Mouse (Mus musculus) 3T3-L1 (cell line): ENCODE data around the gene Myo16.

Source experiments
- DNase-seq: peaks from one replicate; pipeline ENCODE4 v3.0.0-alpha.2; 2015; ENCODE audit warnings: low read depth, low spot score

Myo16 gene

DNA sequence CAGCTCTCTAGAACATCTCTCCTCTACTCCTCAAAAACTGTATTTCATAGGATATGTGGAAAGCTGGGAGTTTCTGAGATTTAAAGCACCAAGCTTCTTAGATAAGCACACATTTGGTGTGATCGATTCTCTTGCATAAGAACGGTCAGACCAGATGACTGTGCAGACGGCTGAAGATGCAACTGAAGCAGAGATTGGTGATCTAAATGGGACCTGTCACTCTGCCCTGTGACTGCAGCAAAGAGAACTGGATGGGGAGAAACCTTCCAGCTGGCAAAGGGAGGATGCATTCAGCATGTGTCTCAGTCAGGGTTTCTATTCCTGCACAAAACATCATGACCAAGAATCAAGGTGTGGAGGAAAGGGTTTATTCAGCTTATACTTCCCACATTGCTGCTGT lies 318.7 kb downstream of the Myo16 start:
- no peak for DNase-seq

DNA sequence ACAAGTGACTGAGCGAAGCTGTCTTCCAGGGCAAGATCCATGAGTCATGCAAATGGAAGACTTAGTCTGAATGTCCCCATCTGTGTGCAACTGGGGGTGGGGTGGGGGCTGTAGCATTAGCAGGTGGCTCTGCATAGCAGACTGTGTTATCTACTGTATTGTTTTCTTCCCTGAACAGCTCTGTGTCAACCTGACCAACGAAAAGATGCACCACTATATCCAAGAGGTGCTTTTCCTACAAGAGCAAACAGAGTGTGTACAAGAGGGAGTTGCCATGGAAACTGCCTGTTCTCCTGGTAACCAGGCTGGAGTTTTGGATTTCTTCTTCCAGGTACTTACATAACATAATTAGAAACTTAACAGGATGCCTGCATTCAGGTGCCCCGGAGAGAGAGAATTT lies 320.7 kb downstream of the Myo16 start:
- DNase-seq = no peak

DNA sequence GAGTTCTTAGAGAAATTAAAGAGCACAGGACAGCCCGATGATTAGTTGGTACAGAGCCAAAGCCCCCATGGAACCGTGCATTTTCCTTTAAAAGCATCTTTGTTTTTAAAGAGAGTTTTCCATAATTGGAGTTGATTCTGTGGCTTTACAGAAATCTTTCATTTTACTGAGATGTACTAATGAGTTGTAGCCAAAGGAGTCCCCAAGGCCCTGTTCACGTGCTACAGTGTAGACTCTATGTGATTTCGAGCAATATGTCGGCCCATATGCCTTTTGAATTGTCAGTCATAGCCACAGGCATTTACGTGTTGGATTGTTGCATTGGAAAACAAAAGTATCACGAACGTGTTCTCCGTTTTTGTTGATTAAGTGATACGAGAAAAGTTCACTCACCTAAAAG lies 325.3 kb downstream of the Myo16 start:
- no peak for DNase-seq

DNA sequence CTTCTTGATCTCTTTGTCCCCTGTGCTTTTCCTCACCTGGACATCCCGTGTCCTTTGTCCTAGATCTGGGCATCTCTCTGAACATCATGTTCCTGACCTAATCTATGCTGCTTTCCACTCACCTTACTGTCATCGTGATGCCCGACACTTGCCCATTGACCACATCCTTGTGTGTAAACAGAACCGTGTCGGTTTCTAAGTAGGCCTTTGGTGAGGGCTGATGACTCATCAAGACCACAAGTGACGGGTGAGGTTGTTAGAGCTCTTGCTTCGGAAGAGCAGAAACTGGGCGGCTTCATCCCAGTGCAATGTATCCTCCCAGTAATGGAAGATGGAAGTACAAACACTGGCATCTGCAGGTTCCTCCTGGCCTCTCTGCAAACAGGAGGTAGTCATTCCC lies 327.1 kb downstream of the Myo16 start:
- peak; percentile 40 for DNase-seq

DNA sequence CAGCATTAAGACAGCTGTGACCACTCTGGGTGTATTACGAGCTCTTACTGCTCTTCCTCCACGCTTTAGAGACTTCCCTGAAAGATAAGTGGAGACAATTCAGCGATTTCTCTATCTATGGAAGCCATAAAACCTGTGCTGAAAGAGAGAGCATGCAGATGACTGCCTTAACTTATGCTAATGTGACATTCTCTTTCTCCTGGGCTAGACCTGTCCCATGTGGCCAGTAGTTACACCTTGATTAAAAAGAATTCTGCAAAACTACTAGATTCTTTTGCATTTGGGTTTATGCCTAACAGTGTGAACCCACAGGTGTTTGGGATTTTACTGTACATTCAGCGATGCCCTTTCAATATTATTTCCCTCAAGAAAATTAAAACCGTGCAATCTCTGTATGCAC lies 328.4 kb downstream of the Myo16 start:
- DNase-seq = no peak

DNA sequence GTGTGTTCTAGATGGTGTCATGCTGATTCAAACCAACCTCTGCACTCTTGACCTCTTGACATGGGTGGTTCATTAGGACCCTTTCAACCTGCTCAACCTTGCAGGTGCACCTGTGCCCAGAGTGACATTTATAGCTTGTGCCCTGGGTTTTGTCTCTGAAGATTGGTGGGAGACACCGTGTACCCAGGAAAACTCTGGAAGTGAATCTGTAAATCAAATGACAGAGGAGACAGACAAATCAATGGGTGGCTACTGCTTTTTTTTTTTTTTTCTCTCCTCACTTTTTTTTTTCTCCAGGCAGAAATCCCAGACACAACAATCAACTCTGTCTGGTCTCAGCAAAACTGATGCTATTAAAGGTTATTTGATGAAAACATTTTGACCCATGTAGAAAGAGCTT lies 329.2 kb downstream of the Myo16 start:
- DNase-seq = no peak

DNA sequence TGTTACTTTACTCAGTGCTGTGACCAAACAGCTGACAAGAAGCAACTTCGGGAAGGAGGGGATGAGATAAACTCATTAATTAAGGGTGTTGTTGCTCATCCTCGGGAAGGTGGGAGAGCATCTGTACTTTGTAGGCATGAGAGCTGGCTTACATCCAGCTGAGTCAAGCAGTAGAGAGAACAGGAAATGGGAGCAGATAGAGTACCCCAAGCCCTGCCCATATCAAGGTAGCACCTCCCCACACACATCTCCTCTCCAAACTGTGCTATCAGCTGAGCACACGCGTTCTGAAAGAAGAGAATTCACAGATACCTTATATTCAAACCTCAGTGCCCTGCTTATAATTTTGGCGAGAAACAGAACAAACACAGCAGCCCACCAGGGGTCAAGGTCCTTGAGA lies 330.1 kb downstream of the Myo16 start:
- DNase-seq = peak; percentile 10

DNA sequence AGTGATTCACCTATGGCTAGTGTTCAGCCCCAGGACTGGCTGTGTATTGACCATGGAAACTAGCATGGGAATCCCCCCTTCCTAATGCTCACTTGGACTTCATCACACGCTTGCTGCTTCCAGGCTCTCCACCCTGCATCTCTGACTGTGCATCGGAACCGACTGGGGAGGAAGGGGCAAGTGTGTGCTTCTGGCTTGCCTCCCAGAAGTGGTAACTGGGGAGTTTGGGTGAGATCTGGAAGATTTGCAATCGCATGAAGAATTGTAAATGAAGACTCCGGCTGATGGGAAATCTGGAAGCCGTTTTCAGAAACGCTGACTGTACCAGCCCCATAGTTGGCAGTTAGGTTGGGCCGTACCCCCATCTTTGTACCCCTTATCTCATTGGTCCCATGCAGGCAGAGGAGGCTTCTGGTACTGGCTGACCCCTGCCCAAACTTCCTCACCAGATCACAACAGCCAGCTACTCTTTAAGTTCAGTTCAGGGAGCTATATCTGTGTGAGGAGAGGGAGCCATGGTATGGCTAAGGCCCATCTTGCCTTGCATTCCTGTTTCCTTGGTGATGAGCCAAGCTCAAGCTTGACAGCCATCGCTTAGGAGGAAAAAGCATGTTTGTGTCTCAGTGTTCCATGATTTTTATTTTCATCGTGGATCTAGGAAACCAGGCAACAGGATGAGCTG lies 336.2 kb downstream of the Myo16 start:
- no peak for DNase-seq

DNA sequence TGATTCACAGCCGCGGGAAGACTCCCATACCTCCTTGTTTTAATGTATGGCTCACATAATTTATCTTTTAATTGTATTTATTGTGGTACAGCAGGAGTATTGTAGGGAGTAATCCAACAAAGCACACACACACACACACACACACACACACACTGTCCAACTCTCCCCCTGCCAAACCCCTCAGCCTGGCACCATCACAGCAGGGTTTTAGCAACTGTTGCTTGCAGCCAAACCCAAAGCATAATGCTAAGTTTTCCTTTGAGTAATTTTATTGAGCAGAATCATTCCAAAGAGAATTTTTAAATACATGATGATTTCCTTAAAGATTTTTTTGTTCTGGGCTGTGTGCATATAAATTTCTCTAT lies 336.7 kb downstream of the Myo16 start:
- DNase-seq = no peak

DNA sequence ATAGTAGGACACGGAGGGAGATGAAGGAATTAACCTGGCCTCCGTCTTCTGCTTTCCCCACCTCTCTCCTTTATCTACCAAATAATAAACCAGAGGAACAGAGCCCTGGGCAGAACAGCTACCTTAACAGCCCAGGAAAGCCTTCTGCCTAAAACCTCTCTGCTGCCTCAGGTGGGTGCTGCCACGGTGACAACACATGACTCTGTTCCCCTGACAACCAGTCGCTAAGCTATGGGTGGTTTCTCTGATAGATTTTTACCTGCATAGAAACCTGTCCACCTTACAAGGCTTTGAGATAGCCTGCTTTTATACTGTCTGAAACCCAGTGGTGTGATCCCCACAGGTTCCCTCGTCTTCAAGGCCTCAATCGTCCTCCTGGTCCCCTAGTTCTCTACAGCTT lies 337.2 kb downstream of the Myo16 start:
- no peak for DNase-seq

DNA sequence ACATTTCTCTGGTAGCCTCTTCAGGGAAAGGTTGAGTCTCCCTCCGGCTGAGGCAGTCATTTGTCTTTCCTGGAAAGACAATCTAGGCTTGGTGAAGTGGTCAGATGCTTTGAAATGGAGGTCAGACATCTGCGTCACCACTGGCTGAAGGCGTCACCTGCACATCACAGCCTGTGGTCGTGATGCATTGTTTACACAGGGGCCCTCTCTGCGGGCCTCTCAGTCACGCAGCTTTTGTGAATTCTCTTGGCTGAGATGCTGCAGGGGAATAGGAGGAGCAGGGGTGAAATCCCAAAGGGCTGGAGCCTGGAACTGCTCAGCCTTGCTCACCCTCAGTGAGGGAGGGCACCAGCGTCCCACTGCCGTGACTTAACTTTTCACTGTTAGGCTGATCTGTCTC lies 346.1 kb downstream of the Myo16 start:
- peak; percentile 52 for DNase-seq

DNA sequence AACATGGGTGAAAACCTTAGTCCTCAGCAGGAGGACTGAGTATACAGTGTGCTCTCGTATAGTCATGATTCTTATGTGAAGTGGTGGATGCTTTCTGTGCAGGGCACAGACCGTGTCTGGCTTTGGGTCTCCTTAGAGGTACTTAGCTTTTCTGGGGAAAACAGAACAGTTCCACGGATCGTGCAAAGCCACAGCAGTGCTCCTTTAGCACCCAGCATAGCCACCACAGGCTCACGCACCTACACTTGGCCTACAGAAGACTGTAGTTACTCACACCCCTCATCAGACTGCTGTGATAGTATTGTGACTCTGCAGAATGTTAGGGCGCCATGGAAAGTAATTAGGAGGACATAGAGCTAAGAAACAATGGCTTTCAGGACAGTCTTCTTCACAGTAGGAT lies 346.8 kb downstream of the Myo16 start:
- no peak for DNase-seq

DNA sequence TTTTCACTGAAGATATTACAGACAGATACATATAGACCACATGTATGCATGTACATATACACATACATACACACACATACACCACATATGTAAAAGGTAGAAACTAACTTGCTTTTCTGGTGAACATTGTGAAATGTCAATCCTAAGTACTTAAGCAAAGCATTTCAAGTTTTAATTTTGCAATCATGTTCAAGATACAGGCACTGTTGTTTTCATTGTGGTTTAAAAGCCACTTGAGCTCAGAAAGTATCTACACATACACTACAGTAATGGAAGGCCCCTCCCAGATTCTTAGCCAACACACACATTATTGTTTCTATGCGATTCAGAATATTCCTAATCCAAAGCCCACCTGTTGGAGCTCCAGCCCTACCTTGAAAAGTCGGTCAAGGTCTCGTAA lies 348.0 kb downstream of the Myo16 start:
- no peak for DNase-seq

DNA sequence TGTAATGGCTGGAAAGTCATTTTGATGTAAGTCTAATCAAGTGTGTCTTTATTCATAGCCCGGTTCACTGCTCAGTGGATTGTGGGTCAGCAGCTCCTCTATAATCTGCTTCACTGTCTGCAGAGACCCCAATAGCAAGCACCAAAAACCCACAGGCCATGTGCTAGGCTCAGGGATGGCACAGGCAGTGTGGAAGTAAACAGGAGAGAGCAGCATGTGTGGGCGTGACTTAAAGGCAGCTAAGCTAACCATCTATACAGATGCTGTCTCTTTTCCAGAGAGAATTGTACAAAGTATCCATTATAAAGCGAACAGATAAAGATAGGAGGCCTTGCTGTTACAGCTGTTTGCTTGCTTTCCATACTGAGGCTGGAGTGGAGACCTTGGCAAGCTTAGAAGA lies 358.4 kb downstream of the Myo16 start:
- DNase-seq = no peak

DNA sequence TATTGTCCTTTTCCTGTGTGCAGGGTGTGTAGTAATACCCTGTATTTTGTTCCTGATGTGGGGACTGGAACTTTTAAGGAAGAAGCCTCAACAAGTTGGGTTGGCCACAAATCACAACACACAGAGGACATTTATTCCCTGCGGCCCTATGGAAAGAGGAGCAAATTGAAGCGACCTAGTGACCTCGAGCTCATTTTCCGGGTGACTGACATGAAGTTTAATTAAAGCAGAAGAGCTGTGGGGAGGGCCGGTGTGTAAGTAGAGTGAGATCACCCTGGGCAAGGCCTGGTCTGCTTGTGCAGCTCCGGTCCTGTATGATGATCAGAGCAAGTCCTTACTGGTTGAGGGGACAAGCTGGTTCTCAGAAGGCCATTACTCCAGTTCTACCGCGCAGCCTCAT lies 363.7 kb downstream of the Myo16 start:
- no peak for DNase-seq

DNA sequence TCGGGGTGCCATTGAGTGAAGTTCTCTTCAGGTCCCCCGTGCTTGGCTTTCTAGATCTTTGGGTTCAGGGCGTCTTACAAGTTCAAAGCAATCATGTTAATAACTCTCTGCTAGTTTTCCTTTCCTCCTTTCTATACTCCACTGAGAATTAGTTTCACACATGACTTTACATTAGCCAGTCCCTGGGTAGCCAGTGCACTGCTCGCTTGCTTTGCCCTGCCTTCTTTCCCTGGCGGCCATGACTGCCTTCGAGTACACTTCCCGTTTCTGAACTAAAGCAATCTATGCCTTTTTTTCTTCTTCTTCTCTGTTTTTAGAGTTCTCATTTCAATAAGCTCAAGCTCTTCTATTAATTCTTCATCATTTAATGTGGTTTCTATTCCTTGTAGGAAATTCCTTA lies 365.6 kb downstream of the Myo16 start:
- no peak for DNase-seq

DNA sequence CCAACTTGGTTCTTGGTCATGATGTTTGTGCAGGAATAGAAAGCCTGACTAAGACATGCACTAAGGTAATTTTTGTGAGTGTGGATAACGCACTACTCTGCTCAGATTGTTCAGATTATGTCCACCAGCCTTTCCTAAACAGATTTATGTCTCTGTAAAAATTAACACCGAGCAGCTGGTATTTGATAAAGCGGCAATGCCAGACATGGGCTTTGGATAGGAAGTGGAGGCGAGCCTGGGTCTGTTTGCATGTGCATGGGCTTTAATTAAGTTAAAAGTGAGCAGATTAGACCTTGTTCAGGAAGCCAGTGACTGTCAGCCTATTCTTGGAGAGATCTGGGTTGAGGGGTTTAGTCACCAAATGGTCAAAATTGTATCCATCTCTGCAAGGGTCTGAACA lies 367.8 kb downstream of the Myo16 start:
- no peak for DNase-seq

DNA sequence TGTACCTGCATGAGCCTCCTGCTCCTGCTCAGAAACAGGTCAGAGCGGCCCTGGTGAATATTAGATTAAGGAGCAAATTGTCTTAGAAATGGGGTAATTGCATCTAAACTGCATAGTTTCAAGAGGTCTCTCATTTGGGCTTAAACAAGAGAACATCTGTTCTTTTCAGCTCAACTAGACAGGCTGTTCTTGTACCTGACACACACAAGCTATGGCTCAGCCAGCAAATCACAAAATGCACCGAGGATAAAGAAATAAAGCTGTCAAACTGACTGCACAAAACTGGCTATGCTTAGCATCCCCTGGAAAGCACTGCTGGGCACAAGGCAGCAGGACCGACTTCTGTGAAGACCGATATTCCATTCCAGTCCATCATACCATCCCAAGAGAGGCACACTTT lies 372.0 kb downstream of the Myo16 start:
- no peak for DNase-seq

DNA sequence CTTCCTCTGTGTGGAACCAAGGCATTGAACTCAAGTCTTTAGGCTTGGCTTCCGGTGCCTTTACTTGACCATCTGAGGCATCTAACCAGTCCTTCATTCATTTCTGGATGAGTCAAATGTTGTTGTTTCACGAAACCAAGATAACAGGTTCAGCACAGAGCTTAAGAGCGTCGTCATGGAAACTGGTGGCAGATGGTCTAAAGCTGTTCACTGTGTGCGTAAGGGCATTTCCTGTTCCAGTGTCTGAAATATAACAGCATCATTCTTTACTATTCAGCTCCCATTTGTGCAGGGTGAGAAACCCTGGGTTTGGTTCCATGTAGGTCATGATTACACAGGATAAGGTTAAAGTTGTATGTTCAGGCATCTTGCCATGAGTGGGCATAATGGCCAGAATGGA lies 372.9 kb downstream of the Myo16 start:
- DNase-seq = peak; percentile 20

DNA sequence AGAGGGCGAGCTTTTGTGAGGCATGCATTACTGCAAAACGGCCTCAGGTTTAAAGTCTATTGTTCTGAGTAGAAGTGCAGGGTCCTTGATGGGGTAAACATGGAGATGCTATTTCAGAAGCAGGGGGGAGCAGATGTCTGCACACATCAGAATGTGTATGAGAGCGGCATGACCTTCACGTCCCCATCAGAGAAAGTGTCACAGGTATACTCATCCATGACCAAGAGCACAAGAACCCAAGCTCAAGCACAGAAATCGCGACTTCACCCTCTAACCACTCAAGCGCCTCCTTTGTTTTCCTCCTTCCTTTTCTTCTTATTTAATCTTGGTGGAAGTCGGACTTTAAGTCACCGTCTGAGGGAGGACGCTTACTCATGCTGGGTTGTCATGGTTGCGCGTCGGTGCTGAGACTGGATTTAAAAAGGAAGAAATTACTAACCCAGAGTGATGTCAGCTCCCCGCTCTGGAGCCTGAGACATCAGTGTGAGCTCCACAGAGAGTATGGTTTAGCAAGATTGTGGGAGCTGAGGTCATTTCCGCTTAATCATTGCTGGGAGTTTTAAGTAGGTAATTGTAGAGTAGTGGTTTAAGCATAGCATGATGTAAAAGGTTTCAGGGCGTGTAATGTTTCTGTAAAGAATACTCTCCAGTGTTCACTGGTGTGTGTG lies 381.0 kb downstream of the Myo16 start:
- peak; percentile 92 for DNase-seq

DNA sequence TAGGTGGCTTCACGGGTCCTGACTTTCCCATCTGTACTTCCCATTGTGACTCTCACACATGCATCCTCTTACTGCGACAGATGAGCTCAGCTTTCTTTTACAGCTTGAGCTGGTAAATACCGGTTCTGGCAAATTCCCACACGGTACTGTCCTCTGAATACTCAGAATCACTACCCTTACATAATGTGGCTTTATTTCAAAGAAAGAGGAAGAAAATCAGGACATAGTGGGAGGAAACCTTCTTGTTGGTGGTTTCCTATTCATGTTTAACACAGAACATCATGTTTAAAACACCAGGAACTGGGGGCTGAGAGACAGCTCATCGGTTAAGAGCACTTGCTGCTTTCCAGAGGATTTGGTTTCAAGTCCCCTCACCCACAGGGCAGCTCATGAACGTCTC lies 384.6 kb downstream of the Myo16 start:
- no peak for DNase-seq

DNA sequence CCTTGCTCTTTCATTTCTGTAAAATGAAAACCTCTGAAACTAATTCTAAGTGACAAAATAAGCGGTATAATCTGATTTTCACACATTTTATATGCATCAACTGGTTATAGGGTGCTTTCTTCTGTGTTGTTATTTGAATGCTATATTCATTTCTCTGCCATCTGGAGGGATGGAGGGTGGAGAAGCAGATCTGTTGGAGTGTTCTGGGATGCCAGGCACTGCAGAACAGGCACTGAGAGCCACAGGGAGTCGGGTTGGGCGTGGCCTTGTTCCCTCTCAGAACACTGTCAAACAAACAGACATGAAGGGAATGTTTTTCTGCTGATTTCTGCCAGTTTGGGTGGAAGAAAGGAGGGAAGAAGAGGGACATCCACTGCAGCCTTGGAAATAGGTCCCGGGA lies 386.0 kb downstream of the Myo16 start:
- no peak for DNase-seq

DNA sequence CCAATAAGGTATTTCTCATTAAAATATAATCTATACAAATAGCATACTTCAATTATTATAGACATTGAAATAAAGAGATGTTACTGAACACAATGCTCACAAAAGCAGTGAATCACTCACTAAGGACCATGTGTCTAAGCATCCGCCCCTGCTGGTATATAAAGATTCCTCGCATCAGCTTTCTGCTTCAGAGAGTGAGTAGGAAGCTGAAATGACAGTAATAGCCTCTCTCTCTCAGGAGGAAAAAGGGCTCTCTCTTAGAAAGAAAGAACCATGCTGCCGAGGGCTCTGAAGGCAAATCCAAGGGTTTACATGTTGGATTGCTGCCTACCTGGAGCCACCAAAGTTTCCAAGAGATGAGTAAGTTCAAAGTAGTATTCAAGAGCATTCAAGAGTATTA lies 392.2 kb downstream of the Myo16 start:
- DNase-seq = no peak

DNA sequence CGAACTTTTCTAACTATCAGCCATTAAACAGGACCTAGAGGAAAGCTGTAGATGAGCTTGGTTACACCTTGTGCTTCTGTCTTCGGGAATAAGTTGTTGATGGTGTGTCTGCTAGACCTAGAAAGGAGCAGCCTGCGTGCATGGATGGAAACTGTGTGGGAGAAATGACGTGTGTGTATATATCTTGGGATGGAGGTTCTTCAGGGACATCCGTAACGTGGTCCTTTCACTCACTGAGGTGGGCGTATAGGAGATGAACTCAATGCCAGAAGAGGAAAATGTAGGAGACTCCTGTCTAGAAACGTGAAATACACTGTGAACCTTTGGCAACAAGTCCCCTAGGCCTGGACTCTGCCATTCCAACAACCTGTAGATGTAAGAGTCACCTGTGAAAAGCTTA lies 392.8 kb downstream of the Myo16 start:
- DNase-seq = no peak
